Mouse (Mus musculus) retina, embryonic 14.5 days (tissue): ENCODE results near the gene Plcxd3.
"Not testable (repeated sequence)": the region's sequence is repeated elsewhere in the genome, so short reads cannot be mapped to it uniquely, and the experiment has no call there.

Source experiments
- DNase-seq: peaks from one replicate; pipeline ENCODE4 v3.0.0-alpha.2; 2015; ENCODE audit warnings: low spot score

The Plcxd3 gene

GRCm38 (mm10) chr15:4561431-4561970 lies 186.2 kb downstream of the Plcxd3 start:
- no peak for DNase-seq

GRCm38 (mm10) chr15:4595521-4595920 lies 220.2 kb downstream of the Plcxd3 start:
- DNase-seq, result not testable (repeated sequence)

GRCm38 (mm10) chr15:4598661-4599060 lies 223.4 kb downstream of the Plcxd3 start:
- DNase-seq, result not testable (repeated sequence)

GRCm38 (mm10) chr15:4599331-4599730 lies 224.0 kb downstream of the Plcxd3 start:
- DNase-seq, result not testable (repeated sequence)

GRCm38 (mm10) chr15:4605630-4606029 lies 230.3 kb downstream of the Plcxd3 start:
- DNase-seq, result no peak
